Mouse (Mus musculus) gastrocnemius, postnatal 4 days (tissue): Measurements from ENCODE around the gene Lingo1. TPM values are rescaled to one million over a fixed set of nuclear protein-coding genes. Genes with fewer than 3 reads are reported as not detected.
A peak's percentile ranks its signal among the peaks of the same experiment; 100 is the strongest.

Experiments
- DNase-seq, 2 experiments: peaks; one replicate each; pipeline ENCODE4 v3.0.0; 2021 to 2022; ENCODE audit warnings: low spot score in 2 of 2, mixed read lengths in 2 of 2
- total RNA-seq, 2 experiments: library from RNA; stranded (reverse); gene quantifications; 2 replicates each; pipeline ENCODE4 v1.2.3; 2021

The Lingo1 gene
- total RNA-seq, 2 experiments from 2014 or later = 3.2 TPM

DNA sequence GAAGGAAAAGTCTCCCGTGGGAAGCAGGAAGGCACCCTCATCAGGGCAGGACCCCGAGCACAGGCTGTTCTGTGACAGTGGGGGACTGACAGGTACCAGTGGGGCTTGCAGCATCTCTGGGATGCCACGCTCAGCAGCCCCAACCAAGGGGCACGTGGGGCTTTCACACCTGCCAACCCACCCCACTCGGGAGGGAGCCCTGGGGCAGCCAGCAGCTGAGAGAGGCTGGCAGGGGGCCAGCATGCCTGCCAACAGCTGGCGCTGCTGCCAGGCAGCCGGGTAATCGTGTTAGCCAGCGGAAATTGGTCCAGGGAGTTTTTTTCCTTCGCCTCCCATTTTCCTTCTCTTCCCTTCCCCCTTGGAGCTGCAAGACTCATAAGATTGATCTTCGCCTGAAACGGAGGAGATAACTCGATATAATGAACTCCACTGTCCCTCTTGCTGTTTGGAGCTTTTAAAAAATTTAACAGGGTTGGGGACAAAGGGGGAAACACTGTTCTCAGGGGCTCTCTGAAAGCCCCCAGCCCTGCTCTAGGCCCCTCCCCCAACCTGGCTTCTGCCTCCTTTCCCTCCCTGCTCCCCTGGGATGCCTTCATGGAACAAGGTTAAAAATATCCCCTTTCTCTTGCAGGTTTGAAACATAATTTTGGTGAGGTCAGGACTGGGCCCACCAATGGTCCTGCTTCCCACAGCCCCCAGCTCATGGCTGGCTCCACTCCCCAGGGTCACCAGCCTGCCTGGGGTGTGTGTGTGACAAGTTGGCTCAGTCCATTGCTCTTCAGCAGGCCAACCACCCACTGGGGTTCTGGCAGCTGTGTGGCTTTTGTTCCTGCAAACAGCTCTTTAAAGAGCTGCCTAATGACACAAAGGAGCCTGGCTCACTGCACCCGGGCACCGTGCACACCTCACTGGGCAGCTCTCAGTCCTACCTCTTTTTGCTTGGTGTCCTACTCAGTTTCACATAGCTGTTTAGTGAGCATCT lies 68.3 kb downstream of the Lingo1 start:
- peak in 1 of 2 experiments; percentile 57 for DNase-seq

DNA sequence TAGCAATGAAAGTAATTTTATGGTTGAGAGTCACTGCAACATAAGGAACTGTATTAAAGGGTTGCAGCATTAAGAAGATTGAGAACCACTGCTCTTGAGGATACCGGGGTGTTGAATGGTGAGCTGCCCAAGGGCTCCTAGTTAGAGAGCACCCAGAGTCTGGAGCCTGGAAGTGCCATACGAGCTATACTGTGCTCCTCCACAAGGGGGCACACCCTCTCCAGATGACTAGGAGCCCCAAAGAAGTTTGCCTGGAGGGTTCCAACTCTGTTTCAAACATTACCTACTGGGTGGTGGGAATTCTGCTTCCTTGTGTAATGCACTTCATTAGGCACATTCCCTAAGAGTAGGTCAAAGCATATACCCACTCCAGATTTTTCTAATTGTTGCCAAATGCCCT lies 70.5 kb downstream of the Lingo1 start:
- peak in 1 of 2 experiments; percentile 53 for DNase-seq

DNA sequence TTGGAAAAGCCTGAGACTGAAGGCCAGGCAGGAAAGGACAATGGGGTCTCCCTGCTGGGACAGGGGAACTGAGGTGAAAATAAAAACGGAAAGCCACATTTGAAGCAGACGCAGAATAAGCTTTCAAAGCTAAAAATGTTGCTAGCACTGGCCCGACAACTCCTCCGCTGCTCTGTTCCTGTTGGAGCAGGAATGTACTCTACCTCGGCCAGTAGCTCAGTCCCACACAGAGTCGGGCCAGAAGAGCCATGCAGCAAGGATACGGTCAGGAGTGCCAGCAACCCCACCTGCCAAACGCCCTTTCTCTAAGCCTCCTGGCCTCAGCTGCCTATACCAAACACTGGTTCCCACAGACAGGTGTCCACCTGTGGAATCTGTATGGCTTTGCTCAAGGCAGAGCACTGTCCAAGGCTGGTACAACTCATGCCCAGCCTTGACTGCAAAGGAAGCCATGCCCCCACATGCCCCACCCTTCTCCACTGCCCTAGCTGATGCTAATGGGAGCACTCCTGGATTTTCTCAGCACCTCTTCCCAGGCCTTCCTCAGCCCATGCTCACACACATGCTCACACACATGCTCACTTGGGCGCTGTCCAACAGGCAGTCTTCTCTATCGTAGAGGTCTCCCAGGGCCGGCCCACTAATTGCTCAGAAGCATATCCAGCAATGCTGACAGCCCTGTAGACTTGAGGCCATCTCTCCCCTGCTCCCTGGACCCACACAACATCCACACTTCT lies 74.0 kb downstream of the Lingo1 start:
- DNase-seq = no peak

DNA sequence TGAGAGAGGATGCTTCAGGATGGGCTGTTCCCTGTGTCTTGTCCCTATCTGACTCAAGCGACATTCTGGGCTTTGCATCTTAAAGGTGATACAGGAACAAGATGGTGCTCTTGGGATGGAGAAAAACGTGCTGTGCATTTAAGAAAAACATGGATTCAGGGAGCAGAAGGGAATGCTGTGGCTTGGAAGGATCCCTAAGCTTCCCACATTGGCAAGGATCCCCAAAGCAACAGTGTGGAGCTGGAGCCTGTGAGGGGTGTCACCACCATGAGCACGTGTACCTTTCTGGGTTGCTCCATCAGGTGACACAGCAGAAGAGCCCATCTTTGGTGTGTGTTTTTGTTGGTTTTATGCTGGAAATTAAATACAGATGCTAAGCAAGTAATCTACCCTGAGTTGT lies 77.3 kb downstream of the Lingo1 start:
- no peak for DNase-seq

DNA sequence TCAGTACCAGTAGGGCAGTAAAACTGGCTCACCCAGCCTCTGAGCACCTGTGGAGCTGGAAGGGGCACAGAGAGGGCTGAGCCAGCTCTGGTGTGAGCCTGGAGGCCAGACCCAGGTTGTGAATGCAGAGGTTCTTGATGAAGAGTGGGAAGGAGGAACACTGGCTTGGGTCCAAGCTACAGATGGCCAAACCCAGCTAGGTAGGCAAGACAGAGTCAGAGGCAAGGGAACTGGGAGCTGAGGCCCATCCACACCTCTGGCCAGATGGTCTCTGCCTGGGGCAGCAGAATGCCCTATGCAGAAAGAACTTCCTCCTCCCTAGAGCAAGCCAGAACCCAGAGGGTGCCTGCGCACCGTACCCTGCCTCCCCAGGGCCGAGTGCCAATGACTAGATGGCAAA lies 79.7 kb downstream of the Lingo1 start:
- DNase-seq = no peak

DNA sequence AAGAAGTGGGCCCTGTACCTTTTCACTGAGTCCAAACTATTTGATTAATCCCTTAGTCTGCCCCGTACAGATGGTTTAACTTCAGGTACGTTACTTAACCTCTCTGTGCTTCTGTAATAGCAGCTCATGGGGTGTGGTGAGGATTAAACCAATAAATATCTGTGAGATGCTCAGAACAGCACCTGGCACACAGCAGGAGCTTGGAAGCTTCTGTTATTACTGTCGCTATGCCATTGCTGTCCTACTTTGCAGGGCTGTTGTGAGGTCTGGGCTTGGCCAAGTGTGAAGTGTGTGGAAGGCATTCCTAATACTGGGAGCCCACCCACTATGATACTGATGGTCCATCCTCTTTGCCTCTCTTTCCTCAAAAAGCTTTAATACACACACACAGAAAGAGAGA lies 80.2 kb downstream of the Lingo1 start:
- no peak for DNase-seq

DNA sequence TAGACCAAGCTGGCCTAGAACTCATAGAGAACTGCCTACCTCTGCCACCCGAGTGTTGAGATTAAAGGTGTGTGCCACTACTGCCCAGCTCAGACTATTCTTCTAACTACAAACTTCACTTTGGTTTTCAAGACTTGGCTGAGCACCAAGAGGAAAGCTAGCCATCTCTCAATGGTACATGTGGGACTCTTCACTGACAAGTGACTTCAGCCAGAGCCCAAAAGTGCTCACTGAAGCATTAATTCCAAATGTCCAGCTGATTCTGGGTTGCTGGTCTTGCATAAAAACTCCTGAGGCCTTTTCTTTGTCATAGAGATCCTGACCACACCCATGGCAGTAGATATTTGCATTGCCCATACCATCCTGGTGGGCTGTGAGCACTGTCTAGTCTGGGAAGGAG lies 81.9 kb downstream of the Lingo1 start:
- no peak for DNase-seq

DNA sequence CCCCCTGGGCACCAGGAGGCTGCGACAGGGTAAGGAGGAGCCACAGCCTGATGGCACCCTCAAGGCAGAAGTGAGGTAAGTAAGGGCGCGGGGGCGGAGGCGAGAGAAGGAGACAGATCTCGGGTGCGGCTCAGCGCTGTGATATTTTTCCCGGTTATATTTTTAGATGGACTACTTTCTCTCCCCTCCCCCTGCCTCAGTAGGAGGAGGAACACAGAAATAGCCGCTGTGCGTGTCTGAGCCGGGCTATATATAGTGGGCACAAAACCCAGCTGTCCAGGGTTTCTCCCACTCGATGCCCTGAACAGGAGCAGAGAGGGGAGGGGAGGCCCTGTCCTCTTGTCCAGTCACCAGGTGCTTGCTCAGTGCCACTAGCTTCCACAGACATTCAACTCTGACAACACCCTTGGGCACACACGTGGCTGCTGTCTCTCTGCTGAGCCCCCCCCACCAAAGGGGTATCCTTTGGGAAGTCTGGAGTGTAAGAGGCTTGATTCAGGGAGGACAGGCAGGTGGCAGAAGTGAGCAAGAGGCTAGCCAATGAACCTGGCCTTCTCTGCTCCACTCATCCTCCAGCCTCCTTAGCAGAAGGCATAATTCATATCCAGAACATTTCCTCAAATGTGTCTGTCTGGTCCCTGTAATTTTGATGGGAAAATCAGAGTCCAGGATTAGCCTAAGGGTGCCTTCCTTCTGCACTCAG lies 83.5 kb downstream of the Lingo1 start:
- no peak for DNase-seq

DNA sequence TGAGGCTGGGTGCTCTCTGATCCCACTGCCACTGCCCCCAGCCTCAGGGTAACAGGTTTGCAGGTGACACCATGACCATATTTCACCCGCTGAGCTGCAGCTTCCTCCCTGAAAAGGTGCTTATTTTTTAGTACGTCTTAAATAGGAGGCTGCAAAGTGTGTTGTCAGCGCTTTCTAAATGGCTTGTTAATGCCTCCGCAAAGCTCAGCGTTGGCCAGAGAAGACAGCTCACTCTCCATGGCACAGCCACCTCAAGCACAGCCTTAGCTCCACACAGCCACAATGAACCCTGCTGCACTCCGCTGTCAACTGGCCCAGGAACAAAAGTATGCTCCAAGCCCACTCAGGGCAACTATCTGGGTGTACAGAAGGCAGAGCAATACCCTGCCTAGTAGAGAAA lies 85.3 kb downstream of the Lingo1 start:
- no peak for DNase-seq

DNA sequence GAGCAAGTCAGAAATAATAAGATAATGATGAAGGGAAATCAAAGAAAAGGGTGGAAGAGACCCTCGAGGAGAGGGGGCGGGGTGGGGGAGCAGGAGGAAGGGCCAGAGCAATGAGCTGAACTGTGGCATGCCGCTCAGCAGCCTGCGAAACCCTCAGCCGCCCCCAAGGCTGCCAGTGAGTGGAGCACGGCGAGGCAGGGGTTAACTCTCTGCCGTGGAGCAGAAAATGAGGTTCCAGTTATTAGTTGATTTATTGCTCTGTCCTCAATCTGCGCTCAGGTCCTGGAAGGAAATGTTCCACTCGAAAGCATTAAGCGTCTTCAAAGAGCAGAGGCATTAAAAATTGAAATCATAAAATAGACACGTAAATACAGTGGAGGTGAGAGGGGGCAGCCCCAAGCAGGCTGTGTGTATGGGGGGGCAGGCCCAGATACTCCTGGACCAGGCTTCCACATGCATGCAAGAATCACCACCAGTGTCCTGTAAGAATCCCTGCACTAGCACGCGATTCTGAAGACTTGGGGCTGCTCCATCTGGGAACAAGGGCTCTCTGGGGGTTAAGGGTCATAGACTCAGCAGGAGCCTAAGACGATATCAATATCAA lies 89.7 kb downstream of the Lingo1 start:
- DNase-seq = no peak

DNA sequence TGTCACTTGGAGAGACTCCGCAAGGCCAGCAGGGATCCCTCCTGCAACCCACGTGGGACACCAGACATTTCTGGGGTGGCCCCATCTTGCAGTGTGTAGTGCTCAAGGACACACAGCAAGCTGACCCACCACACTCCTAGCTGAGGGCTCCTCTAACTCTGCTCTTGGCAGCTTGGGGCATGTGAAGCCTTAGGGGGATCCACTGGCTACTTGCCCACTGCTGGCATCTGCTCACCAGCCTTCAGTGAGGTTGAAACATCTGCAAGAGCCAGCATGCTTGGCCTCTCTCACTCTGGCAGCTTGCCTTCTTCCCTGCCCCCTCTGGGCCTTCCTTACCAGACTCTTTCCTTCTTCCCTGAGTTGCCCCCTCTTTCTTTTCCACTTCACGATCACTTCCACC lies 94.9 kb downstream of the Lingo1 start:
- DNase-seq = peak in 1 of 2 experiments; percentile 24

DNA sequence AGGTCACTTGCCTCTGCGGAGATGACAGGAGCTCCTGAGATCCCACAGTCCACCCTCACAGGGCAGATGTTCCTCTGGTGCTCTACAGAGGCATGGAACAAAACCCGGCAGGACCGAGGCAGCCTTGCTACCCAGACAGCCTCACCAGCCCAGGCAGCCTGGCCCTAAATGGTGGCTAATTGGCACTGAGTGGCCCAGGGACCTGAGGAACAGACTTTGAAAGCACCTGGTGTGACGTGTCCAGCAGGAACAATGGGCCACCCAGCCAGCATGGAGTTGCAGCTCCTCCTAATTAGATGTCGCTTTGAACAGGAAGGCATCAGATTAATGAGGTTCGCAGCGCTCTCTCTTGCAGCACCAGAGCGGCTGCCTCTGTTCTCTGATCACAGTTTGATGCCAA lies 95.4 kb downstream of the Lingo1 start:
- no peak for DNase-seq

DNA sequence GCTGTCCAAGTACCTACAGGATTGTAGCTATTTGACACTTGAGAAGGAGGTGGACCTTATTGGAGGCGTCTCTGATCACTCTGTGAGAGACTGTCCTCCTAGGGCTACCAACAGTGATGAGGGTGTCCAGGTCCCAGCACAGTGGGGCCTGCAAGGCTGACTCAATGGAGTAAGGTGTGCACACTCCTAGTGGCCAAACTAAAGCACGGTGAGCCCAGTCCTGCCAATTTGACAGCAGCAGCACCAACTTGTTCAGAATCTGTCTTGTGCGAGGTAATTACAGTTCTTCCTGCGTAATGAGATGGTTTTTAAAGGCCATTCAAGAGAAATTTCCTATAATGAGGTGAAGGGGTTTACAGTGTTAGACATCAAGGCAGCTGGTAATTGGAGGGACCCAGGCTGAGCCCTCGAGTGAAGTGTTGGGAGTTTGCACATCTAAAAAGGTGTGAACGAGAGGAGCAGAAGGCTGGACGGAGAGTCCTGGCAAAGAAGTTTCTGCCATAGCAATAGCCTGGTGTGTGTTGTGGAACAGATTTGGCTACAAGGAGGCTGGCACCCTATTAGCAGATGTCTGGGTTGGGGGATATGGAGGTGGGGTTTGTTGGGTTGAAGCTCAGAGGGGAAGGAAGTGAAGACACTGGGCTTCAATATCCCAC lies 97.4 kb downstream of the Lingo1 start:
- DNase-seq = no peak

DNA sequence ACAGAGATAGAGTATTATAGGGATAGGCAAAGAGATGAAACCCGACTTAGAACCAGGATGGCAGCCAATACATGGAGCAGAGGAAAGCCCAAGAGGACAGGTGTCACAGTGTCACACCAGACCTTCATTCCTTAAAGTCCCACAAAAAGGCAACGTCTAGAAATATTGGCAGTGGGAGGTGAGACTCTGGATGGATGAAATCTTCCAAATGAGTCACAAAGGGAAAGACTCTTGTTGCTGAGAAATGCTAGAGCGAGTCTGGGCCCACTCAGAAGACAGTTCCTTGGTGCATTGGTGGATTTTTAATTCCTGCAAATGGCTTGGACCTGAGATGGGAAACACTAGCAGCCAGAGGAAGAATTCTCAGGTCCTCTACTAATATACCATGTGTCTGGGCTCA lies 102.2 kb downstream of the Lingo1 start:
- DNase-seq = no peak

DNA sequence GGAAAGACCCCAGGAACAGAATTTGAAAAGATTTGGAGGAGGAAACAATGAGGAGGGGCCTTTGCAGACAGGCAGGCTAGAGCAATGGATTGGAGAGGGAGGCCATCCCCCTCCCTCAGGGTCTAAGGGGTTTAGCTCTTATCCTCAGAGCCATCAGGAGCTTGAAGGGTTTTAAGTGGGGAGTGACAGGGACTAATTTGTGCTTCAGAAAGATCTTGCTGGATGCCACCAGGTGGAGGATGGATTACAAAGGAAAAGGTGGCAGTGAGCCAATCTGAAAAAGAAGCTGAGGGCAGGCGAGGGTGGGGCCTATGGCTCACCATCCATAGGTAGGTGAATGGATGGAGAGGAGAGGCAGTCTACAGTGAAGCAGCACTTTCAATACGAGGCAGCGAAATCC lies 105.0 kb downstream of the Lingo1 start:
- DNase-seq = no peak

DNA sequence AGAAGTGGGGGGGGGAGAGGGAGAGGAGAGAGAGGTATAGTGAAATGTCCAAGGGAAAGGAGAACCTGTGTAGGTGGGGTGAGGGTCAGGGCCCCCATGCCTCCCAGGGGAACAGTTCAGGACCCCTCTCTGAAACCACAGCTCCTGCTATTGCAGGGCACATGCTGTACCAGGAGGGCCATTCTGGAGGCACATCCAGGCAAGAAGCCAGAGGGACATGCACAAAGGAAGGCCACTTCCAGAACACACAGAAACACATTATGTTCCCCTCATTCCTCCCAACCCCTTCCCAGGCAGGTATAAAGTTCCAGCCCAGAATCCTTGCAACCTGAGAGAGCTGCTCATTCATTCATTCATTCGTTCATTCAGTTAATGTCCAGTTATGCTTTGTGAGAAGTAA lies 105.6 kb downstream of the Lingo1 start:
- DNase-seq = no peak

DNA sequence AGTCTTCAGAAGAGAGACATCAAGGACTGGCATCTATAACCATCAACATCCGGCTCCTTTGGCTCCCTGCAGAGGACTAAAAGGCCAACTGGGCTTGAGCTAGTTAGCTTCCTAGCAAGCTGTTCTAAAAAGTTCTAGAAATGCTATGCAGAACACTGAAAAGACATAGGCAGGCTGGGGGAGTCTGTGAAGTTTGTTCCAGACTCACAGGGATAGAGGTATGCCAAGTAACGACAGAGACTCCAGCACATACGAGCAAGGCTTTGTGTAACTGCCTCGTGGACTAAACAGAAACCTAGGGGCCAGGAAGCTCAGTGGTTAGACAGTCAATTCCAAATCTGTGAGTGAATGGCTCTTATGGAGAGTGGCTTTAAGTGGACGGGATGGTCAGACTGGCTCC lies 108.8 kb downstream of the Lingo1 start:
- no peak for DNase-seq

DNA sequence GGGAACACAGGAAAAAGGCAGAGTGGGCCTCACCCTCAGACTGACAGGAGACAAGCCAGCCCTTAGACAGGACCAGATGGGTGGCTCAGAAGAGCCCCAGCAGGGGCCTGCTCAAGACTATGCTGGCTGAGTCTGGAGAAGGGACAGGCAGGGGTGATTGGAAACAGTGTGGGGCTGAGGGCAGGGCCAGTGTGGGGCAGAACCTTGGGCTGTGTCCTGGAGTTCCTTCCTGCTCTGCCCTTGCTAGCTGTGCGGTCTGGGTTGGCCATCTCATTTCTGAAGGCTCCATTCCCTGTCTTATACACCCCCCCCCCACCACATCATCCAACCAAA lies 109.2 kb downstream of the Lingo1 start:
- no peak for DNase-seq

DNA sequence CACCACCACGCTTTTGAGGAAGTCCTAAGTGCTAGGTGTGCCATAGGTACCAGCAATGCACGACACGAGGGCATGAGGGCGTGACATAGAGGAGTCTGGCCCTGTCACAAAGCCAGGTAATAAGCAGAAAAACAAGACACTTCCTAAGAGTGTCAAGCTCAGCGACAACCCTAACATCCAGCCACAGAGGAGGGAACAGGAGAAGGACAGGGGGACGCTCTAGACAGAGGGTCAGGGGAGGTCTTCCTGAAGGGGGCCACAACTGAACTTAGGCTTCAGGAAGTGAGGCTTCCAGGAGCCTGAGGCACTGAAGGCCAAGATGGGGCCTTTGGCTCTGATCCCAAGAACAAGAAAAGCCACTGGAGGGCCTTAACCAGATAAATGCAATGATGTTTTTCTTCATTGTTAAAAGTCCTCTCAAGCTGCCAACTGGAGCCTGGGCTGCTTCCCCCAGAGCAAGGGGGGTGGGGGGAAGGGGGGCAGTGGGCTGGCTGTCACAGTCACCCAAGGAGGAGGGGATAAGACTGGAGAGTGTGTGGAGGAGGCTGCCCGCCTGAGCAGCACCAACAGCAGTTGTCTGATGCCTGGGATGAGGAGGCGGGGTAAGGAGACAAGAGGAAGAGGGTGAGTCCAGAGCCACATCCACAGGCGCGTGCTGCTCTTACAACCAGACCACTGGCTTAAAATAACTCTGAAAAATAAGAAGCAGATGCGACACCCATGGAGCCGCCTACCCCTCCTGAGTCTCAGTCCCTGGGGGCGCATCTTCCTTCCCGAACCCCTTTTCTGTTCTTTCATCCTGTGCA lies 109.7 kb downstream of the Lingo1 start:
- DNase-seq = no peak

DNA sequence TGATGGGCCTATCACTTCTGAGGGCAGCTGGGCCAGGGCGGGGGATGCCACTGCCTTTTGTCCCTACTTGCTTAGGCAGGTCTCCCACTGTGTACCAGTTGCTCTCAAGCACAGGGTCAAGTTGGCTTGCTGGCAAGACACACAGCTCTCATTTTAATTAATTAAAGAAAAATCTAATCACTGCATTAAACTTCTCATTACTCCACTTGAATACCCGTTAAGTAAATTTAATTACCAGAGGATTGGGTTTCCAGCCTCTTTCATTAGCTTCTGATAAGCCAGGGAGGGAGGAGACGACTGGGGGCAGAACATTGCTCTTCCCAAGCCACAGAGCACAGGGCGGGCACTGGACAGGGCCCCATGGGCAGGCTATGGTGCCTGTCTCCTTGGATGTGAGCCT lies 113.4 kb downstream of the Lingo1 start:
- DNase-seq = no peak
